18 mouse cellular contexts compared by ENCODE assay signal in the genomic region with DNA sequence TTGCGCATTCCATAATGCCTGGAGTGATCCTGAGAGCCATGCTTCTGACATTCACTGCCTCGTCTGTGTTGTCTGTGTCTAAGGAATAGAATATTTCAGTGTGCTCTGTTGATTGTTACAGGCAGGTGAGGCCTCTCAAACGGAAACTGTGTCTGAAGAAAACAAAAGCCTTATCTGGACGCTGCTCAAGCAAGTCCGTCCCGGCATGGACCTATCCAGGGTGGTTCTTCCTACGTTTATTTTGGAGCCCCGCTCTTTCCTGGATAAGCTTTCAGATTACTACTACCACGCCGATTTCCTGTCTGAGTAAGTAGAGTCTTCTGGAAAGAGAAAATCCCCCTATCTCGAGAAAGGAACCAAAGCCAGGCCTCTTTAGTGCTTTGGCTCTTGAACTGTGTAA. TPM values are rescaled to one million over a fixed set of nuclear protein-coding genes. Genes with fewer than 3 reads are reported as not detected.
DNase-seq lines count a peak whose midpoint lies in the region; ATAC-seq and TF ChIP-seq lines count a peak whose summit lies in the region.
"Had no signal": no experiment of that assay in that cellular context is flagged by ENCODE, and none has a peak within 500 bp of the region (broad histone marks: within the 10 kb centered on the region; RNA-seq: fewer than 3 reads in every experiment).

No protein-coding gene starts in this region.

- no peak for TF ChIP-seq CTCF in lung, adult 2 months (IDR thresholded peaks at IDR 0.05; ENCODE audit: insufficient read depth, low read length)
- no peak for TF ChIP-seq CTCF in heart, postnatal 0 days (IDR thresholded peaks at IDR 0.05; ENCODE audit: low read depth)

- no peak overlapping the region for H3K4me3 ChIP-seq in lung, embryonic 15.5 days
- no peak overlapping the region for H3K4me3 ChIP-seq in lung, adult 2 months (replicated peaks; ENCODE audit: extremely low read depth, low read depth, low read length)
- no peak overlapping the region for H3K4me3 ChIP-seq in heart, postnatal 0 days (ENCODE audit: low read depth, low read length)
- no peak overlapping the region for H3K4me3 ChIP-seq in macrophage (ENCODE audit: inconsistent target)
- H3K4me3 ChIP-seq: forebrain, embryonic 12.5 days; hindbrain, embryonic 10.5 days; midbrain, embryonic 10.5 days had no signal

- intact Hi-C loops in heart, postnatal 36 days (cut with DNase I) = loop anchor here (2.0 kb wide), 1 partner anchor 46 kb away; no protein-coding TSS in a partner anchor

- H3K27me3 ChIP-seq in lung, embryonic 15.5 days = no peaks in the 10 kb centered on the region
- H3K27me3 ChIP-seq in heart, postnatal 0 days (ENCODE audit: control insufficient read depth, insufficient read depth, low read length) = no peaks in the 10 kb centered on the region
- H3K27me3 ChIP-seq: forebrain, embryonic 12.5 days had no signal

- peak; percentile 44 for DNase-seq in heart, adult 8-10 months (ENCODE audit: low spot score)
- no peak for DNase-seq in heart, postnatal 36 days
- DNase-seq in lung, adult 2 months = no peak
- peak; percentile 26 for DNase-seq in heart, postnatal 0 days (ENCODE audit: low spot score)
- no peak for DNase-seq in cerebellum, postnatal 25 days
- no peak for DNase-seq in retina, postnatal 1 day
- DNase-seq: adrenal gland, postnatal 36 days; cerebellum, adult 9-10 months; gastrocnemius, postnatal 25 days; kidney, postnatal 25 days had no signal

- 0 out of 2 replicates have a peak overlapping the region, but pooled peaks have one; percentile 13 for H3K27ac ChIP-seq in lung, embryonic 15.5 days
- peak overlapping the region; percentile 64 for H3K27ac ChIP-seq in heart, postnatal 0 days (ENCODE audit: low read depth)
- peak overlapping the region; percentile 73 for H3K27ac ChIP-seq in macrophage
- H3K27ac ChIP-seq: forebrain, embryonic 12.5 days; hindbrain, postnatal 0 days; midbrain, embryonic 10.5 days had no signal

- TF ChIP-seq POLR2A in lung, adult 2 months (IDR thresholded peaks at IDR 0.05; ENCODE audit: borderline replicate concordance, extremely low read depth, low read depth, low read length) = no peak

- H3K36me3 ChIP-seq in lung, embryonic 15.5 days = peaks cover 21% of the 10 kb centered on the region; the same call in 1 of the 2 replicates
- H3K36me3 ChIP-seq in heart, postnatal 0 days (replicated peaks; ENCODE audit: control insufficient read depth, insufficient read depth, low read length) = peaks cover 65% of the 10 kb centered on the region
- peaks cover 96% of the 10 kb centered on the region for H3K36me3 ChIP-seq in macrophage (ENCODE audit: inconsistent target)

- TF ChIP-seq EP300 in heart, postnatal 0 days (IDR thresholded peaks at IDR 0.05; ENCODE audit: low read depth) = no peak

- peaks cover 98% of the 10 kb centered on the region for H3K79me2 ChIP-seq in macrophage (ENCODE audit: inconsistent target)

- H3K9me3 ChIP-seq in lung, embryonic 15.5 days = no peaks in the 10 kb centered on the region
- no peaks in the 10 kb centered on the region for H3K9me3 ChIP-seq in heart, postnatal 0 days (replicated peaks; ENCODE audit: control insufficient read depth, low read length)
- H3K9me3 ChIP-seq: forebrain, embryonic 12.5 days; hindbrain, embryonic 10.5 days; midbrain, embryonic 10.5 days had no signal

- H3K9ac ChIP-seq in lung, embryonic 15.5 days = no peak overlapping the region
- no peak overlapping the region for H3K9ac ChIP-seq in heart, postnatal 0 days (replicated peaks; ENCODE audit: low read depth, low read length)
- H3K9ac ChIP-seq: forebrain, embryonic 12.5 days had no signal

- 66% methylated on average over 11 of the region's 11 CpGs for WGBS in lung, embryonic 15.5 days
- WGBS in lung, adult 2 months = 48% methylated on average over 11 of the region's 11 CpGs
- 51% methylated on average over 11 of the region's 11 CpGs for WGBS in heart, postnatal 0 days
- WGBS in macrophage (ENCODE audit: missing documents) = 89% methylated on average over 11 of the region's 11 CpGs

- H3K4me1 ChIP-seq in lung, embryonic 15.5 days = no peaks in the 10 kb centered on the region
- no peaks in the 10 kb centered on the region; the same call in 1 of the 2 replicates for H3K4me1 ChIP-seq in lung, adult 2 months (ENCODE audit: control insufficient read depth, insufficient read depth, low read length)
- peaks cover 10% of the 10 kb centered on the region; the same call in 1 of the 2 replicates for H3K4me1 ChIP-seq in heart, postnatal 0 days (ENCODE audit: control insufficient read depth, insufficient read depth)

- H3K4me2 ChIP-seq in lung, embryonic 15.5 days = no peak overlapping the region
- peak overlapping the region; percentile 2; the same call in 1 of the 2 replicates for H3K4me2 ChIP-seq in heart, postnatal 0 days (ENCODE audit: low read depth, low read length)
- H3K4me2 ChIP-seq: forebrain, embryonic 12.5 days; liver, embryonic 11.5 days had no signal

- ATAC-seq in lung, embryonic 15.5 days (ENCODE audit: borderline replicate concordance, extremely low read depth, low FRiP score, low TSS enrichment) = no peak
- ATAC-seq in heart, postnatal 0 days (ENCODE audit: insufficient read depth, low read depth) = no peak
- ATAC-seq: hindbrain, postnatal 0 days; intestine, postnatal 0 days had no signal

RNA-seq across cellular contexts. Expression of gene Bbs10, which starts 25.6 kb away (rescaled TPM):
- 1 to 10 TPM; 2.8 to 3.3 (median 3.1) TPM for total RNA-seq in heart, adult 8-10 months (2022)
- 1 to 10 TPM; 2.2 to 3.0 TPM for total RNA-seq in heart, postnatal 36 days (2021)
- 5.6 and 7.2 TPM in 2 replicates for polyA plus RNA-seq in lung, embryonic 15.5 days (2015; fragmentation: Nextera tagmentation; extraction: Ambion mirVana)
- polyA plus RNA-seq in lung, adult 2 months (2012; rRNA removed) = 0.81 and 1.3 TPM in 2 replicates
- 2.5 and 7.2 TPM in 2 replicates for total RNA-seq in heart, postnatal 0 days (2014; rRNA removed; ENCODE audit: low replicate concordance)
- 2.5 and 3.2 TPM in 2 replicates for polyA plus RNA-seq in heart, postnatal 0 days (2015; fragmentation: Nextera tagmentation; extraction: Ambion mirVana)
- total RNA-seq in macrophage (2018; cell fraction: chromatin; rRNA removed) = 100 to 1,000 TPM in 5 of 26 experiments, 10 to 100 TPM in 17, 1 to 10 TPM in 4; 3.6 to 211 (median 40.0) TPM
- 1 to 10 TPM in 17 of 26 experiments, under 1 TPM in 9; 0.29 to 7.2 (median 1.5) TPM for total RNA-seq in macrophage (2018; cell fraction: cytosol; rRNA removed)
- 100 to 1,000 TPM in 3 of 26 experiments, 10 to 100 TPM in 23; 10.8 to 159 (median 33.6) TPM for total RNA-seq in macrophage (2018; cell fraction: nucleus; rRNA removed)
- 1.4 to 5.0 TPM (median 2.4 TPM) in 3 replicates for polyA plus RNA-seq in macrophage (2018)

Comparison
In these comparisons a context has a peak if more than half of its experiments do, and no peak if none do; other contexts are left out.
1. DNase-seq: peak in heart, adult 8-10 months (single experiment) and heart, postnatal 0 days (single experiment); none in heart, postnatal 36 days (0 of 2), lung, adult 2 months (single experiment), cerebellum, postnatal 25 days (0 of 2) and retina, postnatal 1 day (single experiment).
2. H3K27ac ChIP-seq: peak in every context shown above with its lines; median percentile 73 in macrophage; 64 in heart, postnatal 0 days; 13 in lung, embryonic 15.5 days.